Mouse (Mus musculus) heart, postnatal 25 days (tissue): ENCODE data around the gene Agbl3. TPM values are rescaled to one million over a fixed set of nuclear protein-coding genes. Genes with fewer than 3 reads are reported as not detected.

Experiments
- DNase-seq: peaks from one replicate; pipeline ENCODE4 v3.0.0; 2022; ENCODE audit warnings: low spot score
- intact Hi-C: fragments of 180-260 bp; cut with DNase I; formaldehyde crosslinking; loops from one replicate; pipeline ENCODE4 v1.15.1; 2025
- total RNA-seq, 2 experiments: library from RNA; stranded (reverse); gene quantifications; 2 replicates each; pipeline ENCODE4 v1.2.3; 2021

Agbl3 gene
- total RNA-seq, 2 experiments from 2014 or later: 3.2 to 3.9 TPM

DNA sequence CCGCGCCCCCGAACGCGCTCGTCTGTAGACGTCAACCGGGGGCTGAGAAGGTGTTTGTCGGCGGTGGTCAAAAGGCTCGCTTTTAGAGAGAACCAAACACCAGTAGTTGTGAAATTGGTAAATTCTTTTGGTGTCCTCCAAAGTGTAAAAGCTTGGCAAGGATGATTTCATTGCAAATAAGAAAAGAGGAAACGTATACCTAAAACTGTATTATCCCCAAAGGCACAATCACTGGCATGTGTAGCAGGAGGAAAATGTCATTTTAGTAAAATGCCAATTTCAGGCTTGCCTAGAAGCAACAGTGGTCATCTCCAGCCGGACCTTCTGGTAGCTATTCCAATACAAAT lies 684 bp downstream of the Agbl3 start:
- DNase-seq: no peak
- intact Hi-C loops: loop anchor here (1.0 to 5.0 kb wide), 3 partner anchors 81 to 126 kb away; partner anchors contain the start of genes Cyren and Tmem140

DNA sequence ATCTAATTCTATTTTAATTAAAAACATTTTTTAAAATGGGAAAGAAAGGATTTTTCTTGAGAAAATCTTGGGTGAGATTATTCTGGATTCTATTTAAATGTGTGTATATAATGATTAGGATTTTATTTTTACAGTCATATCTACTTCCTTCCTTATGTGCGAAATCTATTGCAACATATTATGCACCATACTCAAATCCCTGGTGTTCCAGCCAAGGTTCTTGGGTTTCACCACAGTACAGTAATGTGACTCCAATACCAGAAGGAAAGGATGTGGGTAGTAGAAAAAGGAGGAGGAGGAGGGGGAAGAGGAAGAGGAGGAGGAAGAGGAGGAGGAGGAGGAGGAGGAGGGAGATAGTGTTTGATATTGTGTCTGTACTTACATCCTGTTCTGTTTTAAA lies 2.3 kb downstream of the Agbl3 start:
- no peak for DNase-seq
- intact Hi-C loops: loop anchor here (5.0 kb wide), 2 partner anchors 80 to 125 kb away; partner anchors contain the start of gene Tmem140

DNA sequence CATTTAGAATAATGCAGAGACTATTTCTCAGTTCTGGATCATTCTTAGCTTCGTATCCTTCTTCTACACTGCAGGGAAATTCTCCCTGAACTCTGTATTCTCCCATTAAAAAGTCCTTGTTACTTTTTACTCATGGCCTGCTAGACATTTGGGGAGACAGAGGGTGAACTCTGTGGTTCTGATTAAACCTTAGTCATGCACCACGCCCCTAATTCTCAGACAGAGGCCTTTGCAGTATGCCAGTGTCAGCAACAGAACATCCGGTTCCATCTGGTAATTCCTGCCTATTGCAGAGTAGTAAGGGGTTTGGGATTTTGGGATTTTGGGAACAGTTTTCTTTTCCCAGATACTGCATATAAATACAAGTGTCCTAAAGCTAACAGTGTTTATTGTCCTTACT lies 16.6 kb downstream of the Agbl3 start:
- no peak for DNase-seq
- intact Hi-C loops: no loop called here

DNA sequence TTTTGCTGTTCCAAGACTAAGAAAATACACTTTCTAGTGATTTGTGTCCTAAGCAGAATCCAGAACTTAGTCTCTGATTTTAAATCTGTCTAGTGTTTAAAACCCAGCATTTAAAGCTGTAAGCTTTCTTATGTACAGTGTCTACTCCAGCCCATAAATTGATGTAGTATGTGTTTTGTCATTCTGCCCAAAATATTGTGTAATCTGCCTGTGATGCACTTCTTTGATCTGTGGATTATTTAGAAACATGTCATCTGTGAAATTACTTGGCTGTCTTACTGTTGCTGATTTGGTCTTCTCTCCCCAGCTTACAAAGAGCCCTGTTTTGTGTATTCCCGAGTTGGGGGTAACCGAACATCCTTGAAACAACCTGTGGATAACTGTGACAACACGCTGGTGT lies 17.7 kb downstream of the Agbl3 start:
- DNase-seq: no peak
- intact Hi-C loops: no loop called here

DNA sequence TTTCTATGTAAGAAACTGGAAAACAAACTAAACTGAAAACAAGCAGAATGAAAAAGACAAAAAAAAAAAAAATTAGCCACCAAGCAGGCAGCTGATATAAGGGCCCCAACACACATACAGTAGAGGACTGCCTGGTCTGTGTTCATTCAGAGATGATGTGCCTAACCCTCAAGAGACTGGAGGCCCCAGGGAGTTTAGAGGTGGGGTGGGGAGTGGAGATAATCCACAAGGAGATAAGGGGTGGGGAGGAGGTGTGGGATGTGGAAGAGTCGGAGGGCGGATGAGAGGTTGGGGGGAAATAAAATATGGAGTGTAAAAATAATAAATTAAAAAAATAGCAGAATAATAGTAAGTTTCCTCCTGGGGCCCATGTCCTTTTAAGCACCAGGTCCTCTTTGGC lies 25.4 kb downstream of the Agbl3 start:
- DNase-seq: no peak
- intact Hi-C loops: no loop called here

DNA sequence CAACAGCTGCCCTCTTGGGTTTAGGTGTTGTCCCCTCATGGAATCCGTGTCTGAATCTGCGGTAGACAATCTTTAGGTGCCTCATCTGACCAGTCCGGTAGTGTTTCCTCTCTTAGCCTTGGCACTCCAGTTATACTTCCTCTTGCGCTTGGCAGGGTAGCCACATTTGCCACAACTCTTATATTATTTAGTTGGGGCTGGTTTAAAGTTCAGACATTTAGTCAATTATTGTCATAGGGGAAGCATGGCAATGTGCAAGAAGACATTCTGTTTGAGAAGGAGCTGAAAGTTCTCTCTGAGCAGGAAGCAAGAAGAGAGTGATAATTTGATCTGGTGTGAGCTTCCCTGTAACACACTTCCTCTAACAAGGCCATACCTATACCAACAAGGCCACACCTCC lies 30.4 kb downstream of the Agbl3 start:
- intact Hi-C loops: no loop called here
- DNase-seq: no peak

DNA sequence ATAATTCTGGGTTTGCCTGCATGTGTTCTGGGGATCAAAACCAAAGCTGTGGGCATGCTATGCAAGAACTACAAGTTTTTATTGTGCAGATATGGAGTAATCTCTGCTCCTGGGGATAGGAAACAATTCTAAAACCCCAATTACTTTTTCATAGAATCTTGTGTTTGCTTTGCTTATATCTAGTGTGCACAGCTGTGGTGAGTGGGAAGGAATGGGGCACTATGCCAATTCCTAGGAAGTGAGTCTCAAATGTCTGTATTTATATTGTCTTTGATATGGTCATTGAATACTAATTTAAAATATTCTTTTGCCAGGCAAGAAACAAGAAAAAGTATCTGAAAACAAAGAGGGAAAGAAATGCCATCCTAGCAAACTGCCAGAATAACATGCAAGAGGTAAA lies 44.2 kb downstream of the Agbl3 start:
- no peak for DNase-seq
- intact Hi-C loops: no loop called here

DNA sequence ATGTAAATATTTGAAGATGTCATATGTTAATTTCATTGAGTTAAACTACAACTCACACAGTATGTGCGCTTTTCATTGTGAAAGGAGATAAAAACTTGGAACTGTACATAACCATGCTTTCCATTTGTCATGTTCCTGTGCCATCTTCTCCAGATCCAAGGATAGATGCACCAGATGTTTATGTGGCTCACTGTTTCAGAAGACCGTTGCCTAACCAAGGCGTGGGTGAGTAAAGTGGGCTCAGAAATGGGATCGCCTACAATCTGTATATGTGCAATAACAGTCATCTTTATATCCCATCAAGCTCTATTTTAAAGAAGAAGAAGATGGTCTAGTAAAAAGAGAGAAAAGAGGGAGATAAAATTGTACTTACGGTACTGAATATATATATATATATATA lies 52.1 kb downstream of the Agbl3 start:
- DNase-seq: no peak
- intact Hi-C loops: no loop called here

DNA sequence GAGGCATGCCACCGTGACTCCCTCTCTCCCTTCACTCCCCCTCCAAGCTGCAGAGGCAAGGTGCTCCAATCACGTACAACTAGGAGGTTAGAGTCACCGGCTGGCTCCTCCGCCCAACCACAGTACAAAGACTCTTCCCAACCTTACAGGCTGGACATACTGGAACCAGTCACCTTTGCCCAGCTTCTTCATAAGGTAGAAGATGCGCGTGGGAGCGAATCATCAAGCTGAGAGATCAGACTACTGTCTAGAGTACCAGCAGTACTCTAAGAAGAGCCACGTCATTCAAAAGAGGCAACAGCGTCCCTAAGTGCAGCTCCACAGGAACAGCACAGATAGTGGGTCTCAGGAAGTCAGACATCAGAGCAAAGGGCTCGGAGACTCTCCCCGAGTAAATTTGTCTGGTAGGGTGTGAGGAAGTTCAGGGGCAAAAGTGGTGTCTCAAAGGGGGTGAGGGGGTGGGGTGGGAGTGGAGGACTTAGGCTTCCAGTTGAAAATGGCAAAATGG lies 81.4 kb downstream of the Agbl3 start:
- intact Hi-C loops: loop anchor here (5.0 kb wide), 1 partner anchor 79 kb away; the partner anchor contains the start of gene Agbl3
- DNase-seq: no peak

DNA sequence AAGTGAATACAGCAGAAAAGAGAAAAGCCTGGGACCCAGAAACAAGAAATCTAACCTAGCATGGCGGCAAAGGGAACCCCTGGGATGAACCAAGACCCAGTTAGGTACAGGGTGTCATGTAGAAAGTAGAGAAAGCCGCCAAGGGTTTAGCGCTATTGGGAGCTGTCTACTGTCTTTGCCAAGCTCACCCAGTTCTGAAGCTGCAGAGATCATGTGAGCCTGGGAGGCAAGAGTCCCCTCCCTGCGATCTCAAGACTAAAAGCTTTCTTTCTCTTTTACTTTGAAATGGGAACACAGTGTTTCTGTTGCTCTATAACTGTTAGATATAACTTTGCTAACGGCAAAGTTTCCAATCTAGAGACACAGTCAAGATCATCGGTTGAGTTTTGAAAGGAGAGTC lies 82.1 kb downstream of the Agbl3 start:
- intact Hi-C loops: loop anchor here (5.0 kb wide), 1 partner anchor 80 kb away; the partner anchor contains the start of gene Agbl3
- no peak for DNase-seq

DNA sequence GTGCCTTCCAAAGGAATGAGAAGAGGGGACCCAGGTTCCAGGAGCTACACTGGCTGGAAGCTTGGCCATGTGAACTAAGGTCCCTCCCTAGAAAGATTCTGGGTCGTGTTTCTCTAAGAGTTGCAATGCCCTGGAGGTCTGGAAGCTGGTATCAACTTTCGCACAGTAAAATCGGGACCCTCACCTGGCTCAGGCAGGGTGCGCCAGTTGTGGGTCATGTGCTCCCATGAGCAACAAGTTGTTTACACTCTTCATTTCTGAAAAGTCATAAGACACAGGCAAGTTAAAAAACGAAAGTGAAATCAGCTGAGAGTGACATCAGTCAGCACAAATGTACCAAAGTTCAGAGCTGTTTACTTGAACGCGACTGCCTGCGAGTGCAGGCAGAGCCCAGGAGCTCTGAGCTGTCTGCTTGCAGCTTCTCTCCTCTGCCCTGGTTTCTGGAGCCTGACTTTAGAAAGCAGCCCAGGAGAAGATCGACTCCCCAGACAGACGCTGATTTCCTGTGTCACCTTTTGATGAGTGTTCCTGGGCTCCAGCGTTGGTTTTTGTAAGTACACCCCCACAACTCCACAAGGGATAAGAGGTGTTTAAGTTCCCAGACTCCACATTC lies 82.7 kb downstream of the Agbl3 start, which contains the start of gene Tmem140:
TSS of gene Tmem140 (plus strand) at position 356 of the 613 bp plus-strand sequence.
- intact Hi-C loops: loop anchor here (1.0 to 5.0 kb wide), 2 partner anchors 14 to 81 kb away; partner anchors contain the start of gene Agbl3
- peak; percentile 42 for DNase-seq

DNA sequence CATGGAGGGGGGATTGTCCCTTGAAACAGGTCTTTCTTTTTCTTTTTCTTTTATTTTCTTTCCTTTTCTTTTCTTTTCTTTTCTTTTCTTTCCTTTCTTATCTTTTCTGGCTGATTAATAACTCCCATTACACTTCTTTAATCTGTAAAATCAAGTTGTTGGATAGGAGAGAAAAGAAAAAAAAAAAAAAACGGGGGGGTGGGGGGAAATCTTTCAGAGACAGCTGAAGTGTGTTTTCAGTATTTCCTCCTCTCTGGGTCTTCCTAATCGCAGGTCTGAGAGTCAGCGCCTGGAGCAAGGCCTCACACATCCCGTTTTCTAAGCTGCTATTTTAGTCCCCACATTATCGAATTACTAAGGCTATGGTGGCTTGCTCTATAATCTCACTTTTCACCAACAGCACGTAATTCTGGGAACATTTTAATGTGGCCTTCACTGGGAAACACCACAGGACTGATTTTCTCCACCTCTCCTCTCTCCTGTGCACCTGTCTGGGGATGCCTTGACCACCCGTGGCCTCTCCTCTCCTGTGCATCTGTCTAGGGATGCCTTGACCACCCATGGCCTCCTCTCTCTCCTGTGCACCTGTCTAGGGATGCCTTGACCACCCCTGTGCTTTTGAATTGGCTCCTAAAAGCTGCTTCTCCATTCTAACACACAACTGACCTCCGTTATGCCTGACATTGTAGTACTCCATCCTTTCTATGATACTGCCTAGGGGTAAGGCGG lies 83.7 kb downstream of the Agbl3 start:
- DNase-seq: no peak
- intact Hi-C loops: loop anchor here (1.0 to 5.0 kb wide), 2 partner anchors 13 to 82 kb away; partner anchors contain the start of gene Agbl3

DNA sequence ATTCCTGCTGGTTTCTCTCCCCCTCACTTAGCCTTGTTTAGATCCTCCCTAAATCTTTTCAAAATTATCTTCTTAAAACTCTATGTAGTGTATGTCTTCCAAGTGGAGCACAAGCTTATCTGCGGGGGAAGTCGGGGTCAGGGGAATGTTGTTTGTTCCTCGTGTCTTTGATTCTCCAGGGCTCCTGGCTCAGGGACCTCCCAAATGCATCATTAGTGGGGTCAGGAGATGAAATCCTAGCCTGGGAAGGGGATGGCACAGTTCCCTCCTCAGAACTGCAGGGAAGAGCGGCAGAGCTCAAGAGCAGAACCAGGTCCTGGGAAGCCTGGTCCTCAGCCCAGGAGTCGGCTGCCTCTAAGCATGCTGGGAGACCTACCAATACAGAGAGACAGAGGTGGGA lies 85.0 kb downstream of the Agbl3 start:
- DNase-seq: no peak
- intact Hi-C loops: loop anchor here (5.0 kb wide), 1 partner anchor 263 kb away; no protein-coding TSS in a partner anchor

DNA sequence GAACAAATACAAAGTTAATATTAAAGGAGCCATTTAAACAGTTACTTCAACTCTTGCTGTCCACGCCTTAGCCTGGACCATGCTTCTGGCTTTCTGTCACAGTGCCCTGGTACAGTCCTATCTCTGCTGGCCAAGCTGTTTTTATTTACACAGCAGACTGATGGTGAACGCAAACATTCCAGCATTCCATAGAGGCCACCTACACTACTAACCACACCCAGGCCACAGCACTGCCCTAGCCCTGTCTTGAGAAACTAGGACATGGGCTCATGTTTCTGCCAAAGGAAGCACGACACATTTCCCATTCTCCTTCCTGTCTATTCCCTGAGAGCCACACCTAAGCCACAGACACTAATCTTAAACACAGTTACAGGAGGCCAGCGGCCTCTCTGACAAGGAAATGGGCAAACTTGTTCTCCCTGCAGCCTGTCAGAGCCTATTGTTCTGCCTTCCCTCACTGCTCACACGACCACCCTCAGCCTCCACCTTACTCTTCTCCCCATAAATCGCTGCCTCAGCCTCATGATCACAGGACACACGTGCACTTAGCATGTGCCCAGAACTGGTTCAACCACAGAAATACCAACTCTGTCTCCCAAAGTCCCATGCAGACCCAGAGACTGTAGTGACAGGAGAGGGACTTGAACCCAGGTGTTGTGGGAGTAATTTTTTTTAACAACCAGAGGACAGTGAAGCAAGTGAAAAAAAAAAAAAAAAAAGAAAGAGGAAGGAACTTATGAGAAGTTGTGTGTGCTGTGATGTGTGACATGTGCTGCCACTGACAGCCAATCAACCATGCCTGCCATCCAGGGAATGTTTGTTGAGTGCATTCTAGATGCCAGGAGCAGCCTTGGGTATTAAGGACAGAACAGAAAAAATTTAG lies 85.7 kb downstream of the Agbl3 start:
- intact Hi-C loops: loop anchor here (5.0 kb wide), 1 partner anchor 264 kb away; no protein-coding TSS in a partner anchor
- peak; percentile 57 for DNase-seq

DNA sequence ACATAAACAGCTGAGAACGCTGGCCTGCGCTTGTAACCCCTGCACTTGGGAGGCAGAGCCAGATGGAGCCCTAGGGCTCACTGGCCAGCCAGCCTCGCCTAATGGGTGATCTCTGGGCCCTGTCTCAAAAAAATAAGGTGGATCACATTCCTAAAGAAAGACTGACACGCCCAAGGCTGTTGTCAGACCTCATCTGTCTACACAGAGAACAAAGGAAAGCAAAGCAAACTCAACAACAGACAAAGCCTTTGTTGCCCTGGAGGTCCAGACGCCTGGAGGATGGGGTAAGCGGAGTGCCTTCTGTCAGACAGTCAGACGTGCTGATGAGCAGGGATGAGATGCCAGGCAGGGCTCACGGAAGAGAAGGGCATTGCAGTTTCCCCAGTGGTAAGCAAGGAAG lies 86.6 kb downstream of the Agbl3 start:
- intact Hi-C loops: loop anchor here (5.0 kb wide), 1 partner anchor 264 kb away; no protein-coding TSS in a partner anchor
- no peak for DNase-seq

DNA sequence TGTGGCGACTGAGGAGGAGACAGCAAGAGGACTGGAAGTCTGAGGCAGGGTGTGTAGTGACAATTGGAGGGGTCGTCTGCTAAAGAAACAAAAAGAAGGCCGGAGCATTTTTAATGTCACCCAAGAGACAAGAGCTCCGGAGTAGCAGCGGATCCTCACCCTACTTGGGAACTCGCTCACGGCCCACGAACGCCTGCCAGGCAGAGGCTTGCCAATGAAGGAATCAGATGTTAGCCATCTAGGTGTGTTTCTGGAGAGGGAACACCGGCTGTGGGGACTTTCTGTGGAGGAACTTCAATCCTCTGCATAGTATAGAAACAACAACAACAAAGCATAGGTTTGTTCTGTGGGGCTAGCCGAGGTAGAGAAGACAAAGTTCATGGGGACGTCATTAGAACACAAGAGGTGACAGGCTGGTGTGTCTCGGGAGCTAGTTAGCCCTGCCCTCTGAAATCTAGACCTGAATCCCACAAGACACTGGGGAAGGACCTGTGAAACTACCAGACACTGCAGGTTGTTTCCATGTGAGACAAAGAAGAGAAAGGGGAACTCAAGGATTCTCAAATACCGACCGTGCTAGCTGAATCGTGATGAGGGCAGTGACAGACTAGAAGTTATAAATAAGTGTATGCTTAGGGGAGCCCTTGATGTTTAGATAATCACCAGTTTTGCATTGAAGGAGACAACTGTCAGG lies 87.2 kb downstream of the Agbl3 start:
- intact Hi-C loops: loop anchor here (5.0 kb wide), 1 partner anchor 265 kb away; no protein-coding TSS in a partner anchor

DNA sequence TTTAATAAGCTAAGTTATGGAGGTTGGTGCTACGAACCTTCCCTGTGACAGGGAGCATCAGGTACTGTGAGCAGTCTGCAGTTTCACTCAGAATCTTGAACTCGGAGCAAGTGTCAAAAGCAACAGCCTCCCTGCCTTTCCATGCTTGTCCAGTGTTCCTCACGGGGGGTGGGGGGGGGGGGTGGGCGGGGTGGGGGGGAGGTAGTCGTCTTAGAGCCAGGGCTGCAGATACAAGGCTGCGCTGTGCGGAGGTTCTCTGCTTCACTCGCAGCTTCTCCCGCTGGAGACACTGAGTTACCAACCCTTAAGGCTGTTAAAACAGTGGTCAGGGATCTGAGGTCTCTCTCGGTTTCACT lies 87.7 kb downstream of the Agbl3 start:
- DNase-seq: no peak
- intact Hi-C loops: loop anchor here (5.0 kb wide), 1 partner anchor 266 kb away; no protein-coding TSS in a partner anchor

More for the DNA sequence above, 87.2 kb downstream of the Agbl3 start:
- no peak for DNase-seq

DNA sequence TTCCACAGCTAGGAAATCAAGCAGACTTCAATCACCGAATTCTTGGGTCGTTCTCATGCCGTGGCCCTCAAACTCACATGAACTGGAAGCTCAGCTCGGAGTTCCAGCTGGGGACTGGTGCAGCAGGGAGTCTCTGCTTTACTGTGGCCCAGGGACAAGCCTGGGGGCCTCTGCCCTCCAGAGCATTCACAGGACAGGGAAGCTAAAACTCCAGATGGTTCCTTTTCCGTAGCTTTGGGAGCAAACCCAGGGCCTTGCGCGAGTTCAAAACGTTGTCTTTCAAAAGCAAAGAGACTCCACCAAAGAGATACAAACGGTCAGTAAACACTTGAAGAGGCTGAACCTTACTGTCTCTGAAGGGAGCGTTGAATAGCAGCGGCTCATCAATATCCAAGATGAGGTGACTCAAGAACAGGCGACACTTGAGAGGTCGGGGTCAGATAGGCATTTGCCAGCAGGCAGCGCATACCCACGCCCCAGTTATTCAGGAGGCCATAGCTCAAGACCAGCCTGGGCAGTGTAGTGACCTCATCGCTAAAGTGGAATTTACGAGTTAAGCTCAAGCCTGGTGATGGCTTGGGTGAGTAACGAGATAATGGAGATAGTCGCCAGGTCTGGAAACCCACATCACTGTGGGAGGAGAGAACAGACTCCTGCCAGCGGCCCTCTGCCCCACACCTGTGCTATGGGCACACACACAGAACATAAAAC lies 88.4 kb downstream of the Agbl3 start:
- DNase-seq: no peak
- intact Hi-C loops: loop anchor here (5.0 kb wide), 1 partner anchor 266 kb away; no protein-coding TSS in a partner anchor
